Mouse (Mus musculus) stomach, postnatal 0 days (tissue): Measurements from ENCODE around the gene D630039A03Rik. TPM values are rescaled to one million over a fixed set of nuclear protein-coding genes. Genes with fewer than 3 reads are reported as not detected.

ENCODE experiments used
- ATAC-seq: fragments of 200-750 bp; cut with Nextera tagmentation; 2 replicates; pipeline ENCODE4 v1.8.0; 2017; ENCODE audit not compliant: low FRiP score, low TSS enrichment
- DNase-seq: peaks from one replicate; pipeline ENCODE4 v3.0.0-alpha.2; 2016; ENCODE audit warnings: low spot score
- H3K27ac ChIP-seq: fragments of 300-500 bp; sonication (generic); replicated peaks from 2 replicates; pipeline ENCODE4 v1.5.1; 2014; ENCODE audit warnings: mild to moderate bottlenecking, control low read depth
- H3K27me3 ChIP-seq: fragments of 300-500 bp; sonication (generic); 2 replicates; pipeline ENCODE4 v1.6.1; 2014; ENCODE audit warnings: low read length; ENCODE audit not compliant: control insufficient read depth, insufficient read depth
- H3K36me3 ChIP-seq: fragments of 300-500 bp; sonication (generic); 2 replicates; pipeline ENCODE4 v1.6.1; 2014; ENCODE audit warnings: low read length, mixed read lengths; ENCODE audit not compliant: control insufficient read depth, insufficient read depth
- H3K4me1 ChIP-seq: fragments of 300-500 bp; sonication (generic); replicated peaks from 2 replicates; pipeline ENCODE4 v1.6.1; 2014; ENCODE audit warnings: antibody characterized with exemption; ENCODE audit not compliant: control insufficient read depth, insufficient read depth
- H3K4me2 ChIP-seq: fragments of 300-500 bp; sonication (generic); replicated peaks from 2 replicates; pipeline ENCODE4 v1.6.1; 2014; ENCODE audit warnings: low read depth, mild to moderate bottlenecking, control low read depth, moderate library complexity
- H3K4me3 ChIP-seq: fragments of 300-500 bp; sonication (generic); 2 replicates; pipeline ENCODE4 v1.5.1; 2014; ENCODE audit warnings: low read depth, low read length, control low read depth
- H3K9ac ChIP-seq: fragments of 300-500 bp; sonication (generic); 2 replicates; pipeline ENCODE4 v1.6.1; 2014; ENCODE audit warnings: mild to moderate bottlenecking, low read length, control low read depth, mixed read lengths
- H3K9me3 ChIP-seq: fragments of 300-500 bp; sonication (generic); 2 replicates; pipeline ENCODE4 v1.6.1; 2016; ENCODE audit warnings: low read length; ENCODE audit not compliant: control insufficient read depth
- CTCF ChIP-seq: IDR thresholded peaks from 2 replicates; pipeline ENCODE4 v1.5.1; 2016; ENCODE audit warnings: antibody characterized with exemption, low read depth, mild to moderate bottlenecking, moderate library complexity
- EP300 ChIP-seq: optimal IDR thresholded peaks from 2 replicates; pipeline ENCODE3; 2016; ENCODE audit warnings: antibody characterized with exemption
- WGBS: fragments of 180-500 bp; shearing (Covaris S2); extraction: QIAGEN DNeasy Blood & Tissue Kit; methylation state at CpG from one replicate; pipeline ENCODE4 v1.1.7; 2014; 5-methylcytosine and 5-hydroxymethylcytosine counted together
- polyA plus RNA-seq: library from polyadenylated mRNA; unstranded; fragments of >200 nt; fragmentation: Nextera tagmentation; extraction: Ambion mirVana; gene quantifications from 2 replicates; pipeline ENCODE4 v1.2.1, GENCODE M21; 2015

The D630039A03Rik gene
- polyA plus RNA-seq, 1 experiment from 2014 or later = 12.7 TPM

DNA sequence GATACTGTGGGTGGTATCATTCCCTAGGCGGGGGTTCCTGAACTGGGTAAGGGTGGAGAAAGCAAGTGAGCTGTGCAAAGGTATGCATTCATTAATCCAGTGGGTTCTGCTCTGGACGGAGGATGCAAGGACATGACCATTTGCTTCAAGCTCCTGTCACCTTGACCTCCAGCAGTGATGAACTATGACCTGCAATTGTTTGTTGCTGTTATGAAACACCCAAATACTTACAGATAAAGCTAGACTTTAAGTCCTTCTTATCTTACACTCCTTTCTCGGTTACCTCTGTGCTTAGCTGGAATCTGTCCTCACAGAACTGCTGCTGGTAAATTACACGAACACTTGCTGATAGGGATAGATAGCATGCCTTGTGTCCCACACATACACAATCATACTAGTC lies 24.5 kb upstream of the D630039A03Rik start:
- Histone ChIP-seq H3K4me2 (no peak overlapping the region), H3K27me3 (no peaks in the 10 kb centered on the region), H3K27ac (no peak overlapping the region), H3K4me3 (no peak overlapping the region), H3K4me1 (no peaks in the 10 kb centered on the region), H3K36me3 (peaks cover 9% of the 10 kb centered on the region), H3K9ac (no peak overlapping the region), H3K9me3 (no peaks in the 10 kb centered on the region)
- ATAC-seq (no peak), DNase-seq (no peak)
- WGBS = 73% methylated on average over 4 of the region's 4 CpGs
- TF ChIP-seq EP300 = no peak
- no peak for TF ChIP-seq CTCF

GRCm38 (mm10) chr4:57937292-57937691 lies 21.2 kb upstream of the D630039A03Rik start:
- no peaks in the 10 kb centered on the region for H3K36me3 ChIP-seq
- H3K9ac ChIP-seq = no peak overlapping the region

DNA sequence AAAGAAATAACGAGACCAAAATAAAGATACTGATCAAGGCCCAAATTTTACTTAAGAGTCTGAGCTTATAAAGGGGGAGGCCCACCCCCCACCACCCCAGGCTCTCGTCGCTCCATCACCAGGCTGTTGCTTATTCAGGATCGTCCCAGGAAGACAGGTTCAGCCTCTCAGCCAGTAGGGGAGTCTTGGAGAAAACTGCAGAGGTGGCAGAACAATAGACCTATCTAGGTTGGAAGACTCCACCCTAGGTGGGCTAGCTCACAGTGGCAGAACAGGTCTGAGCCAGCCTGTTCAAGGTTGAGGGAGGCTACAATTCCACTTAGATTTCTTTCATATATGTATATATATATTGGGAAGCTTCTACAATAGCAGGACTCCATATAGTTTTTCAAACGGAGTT lies 18.1 kb upstream of the D630039A03Rik start:
- no peak for ATAC-seq
- Histone ChIP-seq H3K9ac (no peak overlapping the region), H3K4me1 (no peaks in the 10 kb centered on the region), H3K27ac (no peak overlapping the region), H3K4me3 (no peak overlapping the region), H3K9me3 (no peaks in the 10 kb centered on the region), H3K4me2 (no peak overlapping the region), H3K27me3 (no peaks in the 10 kb centered on the region), H3K36me3 (no peaks in the 10 kb centered on the region)
- WGBS = 66% methylated on average over 5 of the region's 5 CpGs
- TF ChIP-seq CTCF (no peak), EP300 (no peak)
- no peak for DNase-seq

More at GRCm38 (mm10) chr4:57937292-57937691, 21.2 kb upstream of the D630039A03Rik start:
- Histone ChIP-seq H3K27ac (no peak overlapping the region), H3K4me3 (no peak overlapping the region), H3K4me2 (no peak overlapping the region), H3K9me3 (no peaks in the 10 kb centered on the region), H3K27me3 (no peaks in the 10 kb centered on the region), H3K4me1 (no peaks in the 10 kb centered on the region)
- ATAC-seq = no peak
- TF ChIP-seq CTCF (no peak), EP300 (no peak)
- WGBS = 66% methylated on average over 6 of the region's 6 CpGs
- DNase-seq = no peak

DNA sequence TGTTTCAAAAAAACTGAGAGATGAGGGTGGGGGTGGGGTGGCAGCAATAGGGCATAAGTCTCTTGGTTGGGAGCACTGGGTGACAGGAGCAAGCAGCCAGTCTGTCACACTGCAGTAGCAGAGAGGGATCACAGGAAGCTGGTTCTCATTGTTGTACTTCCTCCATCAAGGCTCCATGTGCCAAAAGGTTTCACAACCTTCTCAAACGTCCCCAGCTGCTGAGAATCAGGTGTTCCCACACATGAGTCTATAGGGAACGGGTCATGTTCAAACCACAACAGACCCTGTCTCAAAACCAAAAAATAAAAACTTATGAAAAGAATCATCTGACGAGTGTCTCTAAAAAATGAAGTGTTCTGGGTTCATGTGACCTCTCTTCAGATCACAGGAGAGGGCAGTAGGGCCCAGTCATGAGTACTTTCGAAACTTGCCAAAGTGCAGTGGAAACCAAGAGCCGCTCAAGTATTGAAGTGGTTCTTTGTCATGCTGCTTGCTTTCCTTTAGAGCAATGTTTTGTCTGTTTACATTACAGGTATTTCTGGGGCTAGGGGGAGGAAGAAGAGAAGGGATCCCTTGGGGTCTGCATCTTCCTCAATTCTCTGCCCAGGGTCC lies 14.6 kb upstream of the D630039A03Rik start:
- no peak overlapping the region for H3K27ac ChIP-seq
- no peaks in the 10 kb centered on the region for H3K27me3 ChIP-seq
- H3K4me1 ChIP-seq = no peaks in the 10 kb centered on the region
- WGBS = 65% methylated on average over 5 of the region's 5 CpGs
- TF ChIP-seq EP300 = no peak
- TF ChIP-seq CTCF = no peak
- H3K36me3 ChIP-seq = no peaks in the 10 kb centered on the region
- H3K9me3 ChIP-seq = no peaks in the 10 kb centered on the region
- DNase-seq (no peak), ATAC-seq (no peak)
- no peak overlapping the region for H3K9ac ChIP-seq
- H3K4me3 ChIP-seq = no peak overlapping the region
- no peak overlapping the region for H3K4me2 ChIP-seq

GRCm38 (mm10) chr4:57927464-57928205 lies 11.5 kb upstream of the D630039A03Rik start:
- WGBS = 20% methylated on average over 3 of the region's 3 CpGs
- no peaks in the 10 kb centered on the region for H3K36me3 ChIP-seq
- H3K27ac ChIP-seq = no peak overlapping the region
- DNase-seq (no peak), ATAC-seq (peak; percentile 64)
- H3K9me3 ChIP-seq = no peaks in the 10 kb centered on the region
- no peak for TF ChIP-seq EP300
- TF ChIP-seq CTCF = peak; percentile 81
- H3K9ac ChIP-seq = no peak overlapping the region
- H3K4me3 ChIP-seq = no peak overlapping the region
- no peak overlapping the region for H3K4me2 ChIP-seq
- H3K4me1 ChIP-seq = no peaks in the 10 kb centered on the region
- no peaks in the 10 kb centered on the region for H3K27me3 ChIP-seq

- Histone ChIP-seq H3K4me3 (no peak overlapping the region), H3K36me3 (no peaks in the 10 kb centered on the region), H3K4me1 (no peaks in the 10 kb centered on the region), H3K9ac (no peak overlapping the region), H3K9me3 (no peaks in the 10 kb centered on the region), H3K4me2 (no peak overlapping the region), H3K27me3 (no peaks in the 10 kb centered on the region), H3K27ac (no peak overlapping the region)
- no peak for DNase-seq
- 68% methylated on average over 6 of the region's 6 CpGs for WGBS
- no peak for TF ChIP-seq CTCF
- ATAC-seq = no peak
Observed at GRCm38 (mm10) chr4:57924556-57925071, 8.5 kb upstream of the D630039A03Rik start.
